Mouse (Mus musculus) heart, embryonic 10.5 days (tissue): Measurements from ENCODE around the gene Gm7145. TPM values are rescaled to one million over a fixed set of nuclear protein-coding genes. Genes with fewer than 3 reads are reported as not detected.
"Not testable (repeated sequence)": the region's sequence is repeated elsewhere in the genome, so short reads cannot be mapped to it uniquely, and the experiment has no call there.

Experiments used
- DNase-seq: peaks from one replicate; pipeline ENCODE4 v3.0.0-alpha.2; 2017; ENCODE audit warnings: low spot score
- H3K27ac ChIP-seq: fragments of 300-500 bp; sonication (generic); 2 replicates; pipeline ENCODE4 v1.5.1; 2016; ENCODE audit warnings: mild to moderate bottlenecking
- H3K27me3 ChIP-seq: fragments of 300-500 bp; sonication (generic); 2 replicates; pipeline ENCODE4 v1.6.1; 2016; ENCODE audit warnings: mild to moderate bottlenecking; ENCODE audit not compliant: poor library complexity, insufficient read depth, severe bottlenecking
- H3K36me3 ChIP-seq: fragments of 300-500 bp; sonication (generic); 2 replicates; pipeline ENCODE4 v1.6.1; 2016; ENCODE audit warnings: mild to moderate bottlenecking, moderate library complexity
- H3K4me1 ChIP-seq: fragments of 300-500 bp; sonication (generic); 2 replicates; pipeline ENCODE4 v1.6.1; 2016; ENCODE audit warnings: mild to moderate bottlenecking
- H3K4me3 ChIP-seq: fragments of 300-500 bp; sonication (generic); 2 replicates; pipeline ENCODE4 v1.5.1; 2016; ENCODE audit warnings: mild to moderate bottlenecking, moderate library complexity
- H3K9me3 ChIP-seq: fragments of 300-500 bp; sonication (generic); 2 replicates; pipeline ENCODE4 v1.6.1; 2016; ENCODE audit warnings: mild to moderate bottlenecking, moderate library complexity
- WGBS: fragments of 180-500 bp; shearing (Covaris S2); methylation state at CpG from one replicate; pipeline ENCODE4 v1.1.7; 2016; 5-methylcytosine and 5-hydroxymethylcytosine counted together
- polyA plus RNA-seq: library from polyadenylated mRNA; unstranded; fragments of >200 nt; fragmentation: Nextera tagmentation; extraction: Ambion mirVana; gene quantifications from 2 replicates; pipeline ENCODE4 v1.2.1, GENCODE M21; 2016

Gm7145 gene
- polyA plus RNA-seq = not detected in 2 replicates

GRCm38 (mm10) chr1:117965639-117966038 lies at the start of gene Gm7145:
Gm7145 (plus strand) TSS chr1:117965939.
- Histone ChIP-seq H3K36me3 (no peaks in the 10 kb centered on the region), H3K4me3 (no peak within 1 kb of the TSS), H3K4me1 (no peaks in the 10 kb centered on the region), H3K27me3 (no peaks in the 10 kb centered on the region), H3K9me3 (peaks cover 9% of the 10 kb centered on the region), H3K27ac (no peak within 1 kb of the TSS)
- WGBS = 71% methylated on average over 4 of the region's 4 CpGs
- DNase-seq = no peak

DNA sequence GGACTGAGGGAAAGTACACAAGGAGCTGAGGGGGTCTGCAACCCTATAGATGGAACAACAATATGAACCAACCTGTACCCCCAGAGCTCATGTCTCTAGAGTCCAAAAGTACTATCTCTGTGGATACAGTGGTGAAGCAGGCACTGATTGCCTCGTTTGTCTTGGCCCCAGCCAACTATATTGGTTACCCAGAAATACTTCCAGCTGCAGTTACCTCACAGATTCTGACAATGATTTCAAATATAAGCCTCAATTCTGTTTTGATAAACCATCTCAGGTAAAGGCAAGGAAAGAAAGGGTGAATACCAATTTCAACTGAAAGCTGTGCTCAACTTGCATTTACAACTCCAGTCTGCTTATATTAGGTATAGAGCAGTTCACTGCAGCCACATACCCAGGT lies 38.0 kb upstream of the Gm7145 start, which contains the start of gene Gm28168:
Gene Gm28168, plus strand, starts transcription at position 301 of the 400 bp plus-strand sequence.
- H3K27me3 ChIP-seq, H3K27ac ChIP-seq, H3K4me3 ChIP-seq, H3K9me3 ChIP-seq, H3K4me1 ChIP-seq, H3K36me3 ChIP-seq, DNase-seq: not testable (repeated sequence)
- 39% methylated on average over 1 of the region's 1 CpGs for WGBS

GRCm38 (mm10) chr1:118003876-118004275 lies 38.1 kb downstream of the Gm7145 start:
- not testable (repeated sequence) for H3K4me3 ChIP-seq

GRCm38 (mm10) chr1:118012736-118013135 lies 47.0 kb downstream of the Gm7145 start:
- H3K9me3 ChIP-seq, H3K4me1 ChIP-seq, H3K27ac ChIP-seq, DNase-seq, H3K4me3 ChIP-seq, H3K27me3 ChIP-seq, H3K36me3 ChIP-seq: not testable (repeated sequence)
- WGBS = 32% methylated on average over 8 of the region's 8 CpGs

More at GRCm38 (mm10) chr1:118003876-118004275, 38.1 kb downstream of the Gm7145 start:
- not testable (repeated sequence) for H3K36me3 ChIP-seq, H3K9me3 ChIP-seq, H3K27me3 ChIP-seq, DNase-seq, H3K4me1 ChIP-seq, H3K27ac ChIP-seq

Other genes starting within 250 kb of the Gm7145 start
- not detected in 2 replicates for gene B020011L13Rik, start 184.8 kb upstream of the Gm7145 start, polyA plus RNA-seq
- gene Gm28360, start 135.9 kb upstream of the Gm7145 start, polyA plus RNA-seq = not detected in 2 replicates
- not detected in 2 replicates for gene Gm28168, start 37.9 kb upstream of the Gm7145 start, polyA plus RNA-seq
- gene Gm29106, start 210.6 kb downstream of the Gm7145 start, polyA plus RNA-seq = 0.03 and 0.14 TPM in 2 replicates